In genomic region chr11:97361948-97362648, GRCm38 (mm10) we compare ENCODE assay signal across 8 mouse cellular contexts. TPM values are rescaled to one million over a fixed set of nuclear protein-coding genes. Genes with fewer than 3 reads are reported as not detected.
A peak's percentile ranks its signal among the peaks of the same experiment; 100 is the strongest.
DNase-seq lines count a peak whose midpoint lies in the region; ATAC-seq lines count a peak whose summit lies in the region.

Gene Socs7 (plus strand): TSS chr11:97362551.

- peak; percentile 93 for DNase-seq in ZHBTc4 (ENCODE audit: low read depth, low spot score)
- peak; percentile 91 to 92 for DNase-seq in gastrocnemius, adult 8-10 months (ENCODE audit: low spot score in 2 of 2)
- DNase-seq in induced T-regulatory cell, adult 2 months (ENCODE audit: low read depth) = peak; percentile 93
- DNase-seq in left cerebral cortex, adult 9 months (ENCODE audit: low spot score in 2 of 2) = peak; percentile 87 to 94
- peak; percentile 95 for DNase-seq in right cerebral cortex, postnatal 14 days
- DNase-seq in urinary bladder, postnatal 36 days (ENCODE audit: low spot score in 2 of 2) = peak; percentile 92 to 94

- ATAC-seq in common myeloid progenitor, adult 5-6 weeks (replicated peaks; ENCODE audit: low read depth, poor library complexity, severe bottlenecking) = peak; percentile 89
- peak; percentile 92 for ATAC-seq in megakaryocyte progenitor cell, adult 5-6 weeks (replicated peaks; ENCODE audit: poor library complexity)

RNA-seq across cellular contexts. Expression of gene Socs7, which starts in this region (rescaled TPM):
- 14.2 and 16.1 TPM in 2 replicates for total RNA-seq in common myeloid progenitor, adult 5-6 weeks (2017)
- total RNA-seq in gastrocnemius, adult 8-10 months (2022) = 10 to 100 TPM; 48.4 to 53.5 (median 51.7) TPM
- 5.3 and 7.2 TPM in 2 replicates for total RNA-seq in megakaryocyte progenitor cell, adult 5-6 weeks (2015)
- 10.2 and 11.0 TPM in 2 replicates for total RNA-seq in megakaryocyte progenitor cell, adult 5-6 weeks (2017)

Comparison
In these comparisons a context has a peak if more than half of its experiments do, and no peak if none do; other contexts are left out.
1. Peak in every context shown above with its lines: DNase-seq and ATAC-seq.